Mouse (Mus musculus): ENCODE measurements at regions not wholly inside any gene's neighbourhood (a gene's known extent, or its start where the extent isn't known, plus 50 kb on each side); places are given as distances from the start of the nearest gene placed in this dataset.

DNA sequence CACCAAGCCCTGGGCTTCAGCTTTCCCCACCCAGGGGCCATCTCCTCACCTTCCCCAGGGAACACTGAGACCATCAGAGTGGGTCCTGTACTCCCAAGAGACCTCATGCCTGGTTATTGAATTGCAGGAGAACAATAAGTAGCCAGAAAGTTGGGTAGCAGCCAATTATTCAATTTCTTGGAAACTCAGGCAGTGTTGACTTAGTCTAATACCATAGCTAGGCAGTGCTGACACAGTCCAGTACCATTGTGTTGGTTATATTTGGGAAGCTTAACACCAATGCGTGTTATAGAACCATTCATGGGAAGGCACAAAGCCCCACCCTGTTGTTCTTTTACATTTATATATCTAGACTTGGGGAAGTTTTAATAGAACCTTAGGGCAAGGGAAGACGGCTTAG lies 131.9 kb downstream of the Diras2 start:
- TF ChIP-seq POLR2A (IDR thresholded peaks at IDR 0.05; ENCODE audit: low read depth, low read length) (no peak), CTCF (conservative IDR thresholded peaks at IDR 0.05; ENCODE audit: insufficient read depth, insufficient read length, low read depth, low read length) (no peak)
